Mouse (Mus musculus): ENCODE results near the gene Ripk3. TPM values are rescaled to one million over a fixed set of nuclear protein-coding genes. Genes with fewer than 3 reads are reported as not detected.

Ripk3 gene
- total RNA-seq, 2 experiments from 2014 or later = 8.4 to 12.2 TPM

DNA sequence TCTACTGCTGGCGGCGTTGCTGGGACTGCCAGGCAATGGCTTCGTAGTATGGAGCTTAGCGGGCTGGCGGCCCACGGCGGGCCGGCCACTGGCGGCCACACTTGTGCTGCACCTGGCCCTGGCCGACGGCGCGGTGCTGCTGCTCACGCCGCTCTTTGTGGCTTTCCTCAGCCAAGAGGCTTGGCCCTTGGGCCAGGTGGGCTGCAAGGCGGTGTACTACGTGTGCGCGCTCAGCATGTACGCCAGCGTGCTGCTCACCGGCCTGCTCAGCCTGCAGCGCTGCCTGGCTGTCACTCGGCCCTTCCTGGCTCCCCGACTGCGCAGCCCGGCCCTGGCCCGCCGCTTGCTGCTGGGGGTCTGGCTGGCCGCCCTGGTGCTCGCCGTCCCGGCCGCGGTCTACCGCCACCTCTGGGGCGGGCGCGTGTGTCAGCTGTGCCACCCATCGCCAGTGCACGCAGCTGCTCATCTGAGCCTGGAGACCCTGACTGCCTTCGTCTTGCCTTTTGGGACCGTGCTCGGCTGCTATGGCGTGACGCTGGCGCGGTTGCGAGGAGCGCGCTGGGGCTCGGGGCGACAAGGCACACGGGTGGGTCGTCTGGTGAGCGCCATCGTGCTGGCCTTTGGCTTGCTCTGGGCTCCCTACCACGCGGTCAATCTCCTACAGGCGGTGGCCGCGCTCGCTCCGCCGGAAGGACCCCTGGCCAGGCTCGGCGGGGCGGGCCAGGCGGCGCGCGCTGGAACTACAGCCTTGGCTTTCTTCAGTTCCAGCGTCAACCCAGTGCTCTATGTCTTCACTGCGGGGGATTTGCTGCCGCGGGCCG, 26.5 kb downstream of the Ripk3 start:
- no peak for DNase-seq (ENCODE audit: low spot score in 2 of 2)

DNA sequence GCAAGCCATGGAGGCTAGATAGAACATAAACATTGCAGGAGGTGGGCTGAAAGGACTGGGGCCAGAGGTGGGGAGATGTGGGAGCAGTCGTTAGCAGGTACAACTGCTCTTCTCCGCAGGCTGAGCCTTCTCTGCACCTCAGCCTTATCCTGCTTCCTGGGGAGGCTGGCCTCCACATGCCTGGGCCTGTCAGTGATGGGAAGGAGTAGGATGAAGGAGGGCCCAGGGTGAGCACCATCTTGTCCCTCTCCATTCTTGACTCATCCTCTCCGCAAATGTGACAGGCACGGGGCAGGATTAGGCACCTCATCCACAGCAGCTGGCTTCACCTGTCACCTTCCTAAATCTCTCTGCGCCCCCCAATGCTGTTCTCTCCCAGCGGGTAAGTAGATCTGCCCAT, 27.5 kb downstream of the Ripk3 start, which contains the start of gene Ltb4r2:
TSS of gene Ltb4r2 (plus strand) at position 266 of the 400 bp plus-strand sequence.
- no peak for DNase-seq (ENCODE audit: low spot score in 2 of 2)

DNA sequence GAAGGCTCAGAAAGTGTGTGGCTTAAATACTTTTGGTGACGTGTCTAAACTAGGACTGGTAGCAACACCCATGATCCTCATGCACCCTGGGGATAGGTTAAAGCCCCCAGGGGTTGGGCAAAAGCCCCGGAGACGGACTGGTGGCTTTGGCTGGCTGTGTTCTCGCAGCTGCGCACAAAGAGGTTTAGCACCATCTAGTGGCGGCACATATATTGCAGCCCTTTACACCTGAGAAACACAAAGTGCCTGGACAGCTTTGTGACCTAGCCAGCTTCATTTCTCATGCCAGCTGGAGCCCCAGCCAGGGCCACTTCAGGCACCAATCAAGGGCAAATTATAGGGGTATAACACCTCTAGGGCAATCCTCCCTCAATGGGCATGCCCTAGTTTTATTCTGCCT, 28.5 kb downstream of the Ripk3 start:
- DNase-seq (ENCODE audit: low spot score in 2 of 2) = peak; percentile 51 to 64

DNA sequence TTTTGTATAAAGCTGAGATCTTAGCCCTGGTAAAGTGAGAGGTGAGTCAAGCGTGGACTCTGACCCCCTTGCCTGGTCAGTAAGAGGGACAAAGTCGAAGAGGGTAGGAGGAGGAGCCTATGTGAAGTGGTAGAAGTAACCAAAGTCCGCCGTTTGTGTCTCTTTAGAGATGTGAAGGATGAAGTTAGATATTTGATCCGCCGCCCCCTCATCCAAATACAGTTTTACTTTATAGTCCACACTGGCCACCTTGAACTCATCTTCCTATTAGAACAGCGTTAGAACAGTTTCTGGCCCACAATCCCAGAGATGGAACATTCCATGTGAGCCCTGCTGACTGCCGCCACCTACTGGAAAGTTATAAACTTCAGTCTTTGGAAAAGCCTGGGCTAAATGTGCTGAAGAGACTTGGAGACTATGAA, 30.3 kb downstream of the Ripk3 start, which contains the start of gene Cideb:
TSS of gene Cideb (minus strand) at position 96 of the 422 bp plus-strand sequence.
- no peak for DNase-seq (ENCODE audit: low spot score in 2 of 2)

DNA sequence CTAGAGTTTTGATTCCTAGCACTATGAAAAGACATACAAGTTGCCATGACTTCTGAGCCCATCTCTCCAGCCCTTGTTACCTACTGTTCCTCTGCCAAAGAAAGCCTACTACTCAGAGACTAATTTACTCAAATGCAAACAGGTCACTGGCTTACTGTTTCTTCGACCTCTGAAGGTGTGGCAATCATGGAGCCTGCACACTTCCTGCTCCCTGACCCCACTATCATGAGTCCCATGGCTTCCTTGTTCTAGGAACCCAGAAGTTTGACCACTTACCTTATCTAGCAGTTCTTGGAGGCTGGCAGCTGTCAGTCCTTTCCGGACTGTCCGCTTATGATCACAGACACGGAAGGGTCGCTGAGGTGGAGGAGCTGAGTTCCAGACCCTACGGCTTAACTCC, 31.1 kb downstream of the Ripk3 start:
- DNase-seq (ENCODE audit: low spot score in 2 of 2) = no peak

DNA sequence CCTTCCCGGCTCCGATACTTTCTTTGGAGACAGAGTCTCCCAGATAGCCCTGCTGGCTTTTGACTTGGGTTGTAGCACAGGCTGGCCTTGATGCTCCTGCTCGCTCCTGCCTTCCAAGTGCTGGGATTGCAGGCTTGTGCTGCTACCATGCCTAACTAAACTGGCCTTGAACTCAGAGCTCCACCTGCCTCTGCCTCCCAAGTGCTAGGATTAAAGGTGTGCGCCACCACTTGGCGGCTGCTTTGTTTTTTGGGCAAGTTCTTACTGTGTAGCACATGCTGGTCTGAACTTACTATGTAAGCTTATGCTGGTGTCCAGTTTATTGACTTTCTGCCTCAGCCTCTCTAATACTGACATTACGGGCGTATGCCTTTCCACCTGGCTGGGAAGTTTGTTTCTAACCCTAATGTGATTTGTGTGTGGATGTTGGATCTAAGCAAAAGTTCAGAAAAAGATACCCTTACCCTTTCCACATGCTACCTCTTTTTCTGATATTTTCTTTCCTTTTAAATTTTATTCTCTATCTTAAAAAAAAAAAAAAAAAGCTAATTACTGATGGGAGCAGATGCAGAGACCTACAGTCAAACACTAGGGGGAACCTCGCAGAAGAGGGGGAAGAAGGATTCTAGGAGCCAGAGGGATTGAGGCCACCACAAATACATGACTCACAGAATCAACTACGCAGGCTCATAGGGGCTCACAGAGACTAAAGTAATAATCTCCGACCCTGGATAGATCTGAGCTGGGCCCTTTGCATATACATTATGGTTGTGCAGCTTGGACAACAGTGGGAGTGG, 41.4 kb downstream of the Ripk3 start:
- DNase-seq (ENCODE audit: low spot score in 2 of 2) = no peak

DNA sequence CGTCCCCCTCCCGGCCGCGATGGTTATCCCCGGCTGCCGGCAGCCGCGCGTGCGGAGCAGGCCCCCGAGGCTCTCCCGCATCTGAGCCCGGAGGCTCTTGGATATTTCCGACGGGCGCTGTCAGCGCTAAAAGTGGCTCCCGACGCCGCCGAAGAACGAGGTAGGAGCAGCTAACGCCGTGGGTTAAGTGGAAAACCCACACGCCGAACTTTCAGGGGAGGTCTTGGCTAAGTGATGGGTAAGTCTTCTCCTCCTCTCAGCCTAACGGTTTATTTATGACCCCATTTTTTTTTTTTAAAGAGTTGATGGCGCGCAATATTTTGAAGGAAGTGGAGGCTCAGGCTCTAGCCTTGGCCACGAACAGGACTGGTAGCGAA, 42.8 kb downstream of the Ripk3 start:
- DNase-seq (ENCODE audit: low spot score in 2 of 2) = no peak

DNA sequence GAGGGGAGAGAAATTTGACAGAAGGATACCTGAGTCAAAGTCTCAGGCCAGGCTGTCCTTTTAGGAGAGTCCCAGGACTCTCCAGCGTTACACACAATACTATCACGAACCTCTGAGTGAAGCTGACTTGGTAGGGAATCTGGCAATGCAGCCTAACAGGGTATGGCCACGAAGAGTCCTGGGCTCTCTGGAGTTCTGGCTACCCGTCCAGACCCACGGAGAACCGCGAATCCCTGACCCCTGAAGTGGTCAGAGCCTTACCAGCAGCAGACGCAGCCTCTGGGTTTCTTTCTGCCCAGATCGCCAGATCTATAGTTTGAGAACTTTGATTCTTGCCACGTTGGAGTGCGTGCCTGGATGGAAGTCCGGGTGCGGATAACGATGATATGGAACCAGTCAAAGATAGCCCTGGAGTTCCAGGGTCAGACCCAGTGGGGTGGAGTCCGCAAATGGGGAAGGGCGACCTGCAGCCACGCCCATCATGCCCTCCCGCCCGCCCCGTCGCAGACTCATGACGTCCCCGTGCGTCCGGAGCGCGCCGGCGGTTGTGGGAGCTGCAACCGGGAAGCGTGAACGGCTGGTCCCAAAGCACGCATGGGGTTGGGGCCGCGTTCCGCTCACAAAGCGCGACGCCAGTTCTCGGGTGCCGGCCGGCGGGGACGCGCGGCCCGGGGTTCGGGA, 43.3 kb downstream of the Ripk3 start, which contains the start of the genes Dhrs1 and Nop9:
TSS of gene Dhrs1 (minus strand) at position 511 of the 681 bp plus-strand sequence.
TSS of gene Nop9 (plus strand) at position 514 of the 681 bp plus-strand sequence.
- peak; percentile 74 to 80 for DNase-seq (ENCODE audit: low spot score in 2 of 2)

DNA sequence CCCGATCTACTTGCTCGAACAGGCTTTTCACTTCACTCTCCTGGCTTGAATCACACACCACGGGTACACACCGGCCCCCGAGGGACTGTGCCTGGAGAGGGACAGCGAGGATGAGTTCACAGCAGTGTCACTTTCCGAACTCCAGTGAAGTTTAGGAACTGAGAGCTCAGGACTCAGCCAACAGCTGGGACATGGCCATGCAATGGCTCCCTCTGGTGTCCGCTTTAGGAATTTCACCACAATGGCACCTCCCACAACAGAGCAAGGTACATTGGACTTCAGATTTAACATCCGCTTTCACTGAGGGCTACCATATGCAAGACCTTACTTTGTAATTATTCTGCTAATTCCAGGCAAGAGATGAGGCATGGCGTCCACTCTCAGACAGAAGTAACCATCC, 45.0 kb downstream of the Ripk3 start:
- DNase-seq (ENCODE audit: low spot score in 2 of 2) = peak; percentile 70 to 76

DNA sequence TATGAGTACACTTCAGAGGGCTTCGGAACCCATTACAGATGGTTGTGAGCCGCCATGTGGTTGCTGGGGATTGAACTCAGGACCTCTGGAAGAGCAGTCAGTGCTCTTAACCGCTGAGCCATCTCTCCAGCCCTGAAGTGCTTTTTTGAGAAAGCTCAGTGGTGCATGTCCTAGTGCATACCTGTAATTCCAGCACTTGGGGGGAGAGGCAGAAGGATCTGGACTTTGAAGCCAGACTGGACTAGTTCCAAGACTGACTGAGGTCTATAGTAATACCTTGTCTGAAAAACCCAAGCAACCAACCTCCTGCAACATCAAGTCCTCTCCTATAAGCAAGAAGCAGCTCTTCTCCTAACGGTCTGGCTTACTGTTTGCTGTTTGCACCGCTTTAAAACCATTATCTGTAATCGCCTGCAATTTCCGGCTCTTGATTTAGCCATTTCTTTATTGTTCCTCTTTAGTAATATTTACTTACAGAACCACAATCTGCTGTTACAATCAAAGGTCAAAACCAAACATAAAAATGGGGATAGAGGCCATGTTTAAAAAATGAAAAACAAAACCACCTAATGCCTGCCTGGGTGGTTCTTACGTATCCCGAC, 51.5 kb downstream of the Ripk3 start:
- DNase-seq (ENCODE audit: low spot score in 2 of 2) = no peak

DNA sequence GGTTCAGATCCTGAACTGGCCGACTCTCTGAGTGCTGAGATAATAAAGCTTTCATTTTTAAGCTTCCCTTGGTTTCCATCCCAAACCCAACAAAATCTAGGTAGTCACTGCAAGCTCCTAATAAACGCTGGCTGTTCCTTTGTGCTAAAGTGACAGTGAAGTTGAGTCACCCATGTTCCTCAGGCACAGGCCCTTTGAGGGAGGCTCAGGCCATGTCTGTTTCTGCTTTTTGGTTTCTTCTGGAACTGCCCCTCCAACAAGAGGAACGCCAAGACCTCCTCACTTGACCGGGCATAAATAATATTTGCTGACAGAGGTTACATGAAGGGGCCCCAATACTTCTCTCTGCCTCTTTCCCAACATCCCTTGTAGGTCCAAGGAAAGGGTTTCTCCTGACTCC, 52.9 kb downstream of the Ripk3 start:
- no peak for DNase-seq (ENCODE audit: low spot score in 2 of 2)

DNA sequence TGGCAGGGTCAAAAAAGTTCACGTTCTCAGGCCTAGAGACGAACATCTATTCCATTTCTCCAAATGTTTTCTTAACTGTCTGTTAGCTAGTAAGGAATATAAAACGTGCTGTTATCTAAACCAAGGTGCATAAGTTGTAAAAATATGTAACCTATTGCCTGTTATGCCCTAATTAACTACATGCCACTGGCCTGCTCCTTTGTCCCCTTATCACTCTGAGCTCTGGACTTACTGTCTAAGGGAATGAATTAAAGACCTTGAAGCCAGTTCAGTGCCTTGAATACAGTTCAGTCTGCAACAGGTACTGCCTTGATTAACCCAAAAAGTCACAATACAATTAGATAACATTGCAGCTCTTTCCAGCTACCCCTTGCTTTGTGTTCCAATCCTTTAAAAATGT, 53.3 kb downstream of the Ripk3 start:
- DNase-seq (ENCODE audit: low spot score in 2 of 2) = no peak

Other genes with a start within 250 kb of the Ripk3 start
- 10 to 100 TPM; 63.4 to 64.0 TPM for gene Pck2, start 248.6 kb downstream of the Ripk3 start, total RNA-seq (2021)
- 10 to 100 TPM; 84.6 to 91.6 TPM for gene Dcaf11, start 228.9 kb downstream of the Ripk3 start, total RNA-seq (2021)
- 1 to 10 TPM; 1.0 to 1.2 TPM for gene A730061H03Rik, start 228.5 kb downstream of the Ripk3 start, total RNA-seq (2021)
- gene Fitm1, start 213.2 kb downstream of the Ripk3 start, total RNA-seq (2021) = 1 to 10 TPM; 6.5 to 10.0 TPM
- gene Psme1, start 210.7 kb downstream of the Ripk3 start, total RNA-seq (2021) = 100 to 1,000 TPM; 302 to 310 TPM
- 10 to 100 TPM; 40.9 to 47.0 TPM for gene Emc9, start 203.6 kb downstream of the Ripk3 start, total RNA-seq (2021)
- 100 to 1,000 TPM; 336 to 355 TPM for gene Psme2, start 197.8 kb downstream of the Ripk3 start, total RNA-seq (2021)
- gene Rnf31, start 197.2 kb downstream of the Ripk3 start, total RNA-seq (2021) = 10 to 100 TPM; 35.0 to 40.3 TPM
- 10 to 100 TPM; 19.1 to 19.9 TPM for gene Irf9, start 185.3 kb downstream of the Ripk3 start, total RNA-seq (2021)
- 1 to 10 TPM; 8.0 to 8.6 TPM for gene Rec8, start 170.8 kb downstream of the Ripk3 start, total RNA-seq (2021)
- gene Ipo4, start 152.9 kb downstream of the Ripk3 start, total RNA-seq (2021) = 100 to 1,000 TPM in 1 of 2 experiments, 10 to 100 TPM in 1; 96.8 to 108 TPM
- 1 to 10 TPM; 3.8 to 4.5 TPM for gene Gm49378, start 151.0 kb downstream of the Ripk3 start, total RNA-seq (2021)
- gene Tm9sf1, start 145.1 kb downstream of the Ripk3 start, total RNA-seq (2021) = 100 to 1,000 TPM in 1 of 2 experiments, 10 to 100 TPM in 1; 98.6 to 102 TPM
- gene Tssk4, start 138.7 kb downstream of the Ripk3 start, total RNA-seq (2021) = 1 to 10 TPM; 1.7 to 2.8 TPM
- gene Mdp1, start 128.4 kb downstream of the Ripk3 start, total RNA-seq (2021) = 10 to 100 TPM; 57.4 to 63.3 TPM
- gene Gmpr2, start 116.9 kb downstream of the Ripk3 start, total RNA-seq (2021) = 10 to 100 TPM; 29.2 to 29.7 TPM
- gene Nedd8, start 116.7 kb downstream of the Ripk3 start, total RNA-seq (2021) = 100 to 1,000 TPM; 316 to 337 TPM
- 10 to 100 TPM; 33.0 to 33.2 TPM for gene Tinf2, start 107.0 kb downstream of the Ripk3 start, total RNA-seq (2021)
- 1 to 10 TPM; 1.4 to 1.8 TPM for gene Tgm1, start 74.9 kb downstream of the Ripk3 start, total RNA-seq (2021)
- gene Rabggta, start 66.6 kb downstream of the Ripk3 start, total RNA-seq (2021) = 10 to 100 TPM; 23.8 to 25.7 TPM
- gene Dhrs1, start 43.2 kb downstream of the Ripk3 start, total RNA-seq (2021) = 10 to 100 TPM; 74.1 to 77.7 TPM
- 10 to 100 TPM; 24.5 to 27.1 TPM for gene Nop9, start 43.2 kb downstream of the Ripk3 start, total RNA-seq (2021)
- gene Cideb, start 30.4 kb downstream of the Ripk3 start, total RNA-seq (2021) = 10 to 100 TPM in 1 of 2 experiments, 1 to 10 TPM in 1; 4.6 to 12.0 TPM
- under 1 TPM; 0.17 to 0.34 TPM for gene Ltb4r2, start 27.4 kb downstream of the Ripk3 start, total RNA-seq (2021)
- gene Ltb4r1, start 22.9 kb downstream of the Ripk3 start, total RNA-seq (2021) = 1 to 10 TPM; 1.3 to 2.9 TPM
- gene Adcy4, start 4.8 kb downstream of the Ripk3 start, total RNA-seq (2021) = 10 to 100 TPM; 10.4 to 10.9 TPM
- 10 to 100 TPM; 47.0 to 49.4 TPM for gene Nfatc4, start 34.3 kb upstream of the Ripk3 start, total RNA-seq (2021)
- 10 to 100 TPM; 46.0 to 52.0 TPM for gene Nynrin, start 65.1 kb upstream of the Ripk3 start, total RNA-seq (2021)
- under 1 TPM; 0.39 to 0.76 TPM for gene Cbln3, start 95.5 kb upstream of the Ripk3 start, total RNA-seq (2021)
- gene Khnyn, start 96.1 kb upstream of the Ripk3 start, total RNA-seq (2021) = 10 to 100 TPM; 29.7 to 29.9 TPM
- 10 to 100 TPM; 65.3 to 71.9 TPM for gene Sdr39u1, start 111.4 kb upstream of the Ripk3 start, total RNA-seq (2021)
- gene Cma1, start 155.8 kb upstream of the Ripk3 start, total RNA-seq (2021) = 10 to 100 TPM; 10.4 to 19.2 TPM
- under 1 TPM; 0.62 to 0.76 TPM for gene Cma2, start 162.1 kb upstream of the Ripk3 start, total RNA-seq (2021)
- not detected for gene Mcpt1, start 229.1 kb upstream of the Ripk3 start, total RNA-seq (2021)
- not detected for gene Mcpt9, start 241.6 kb upstream of the Ripk3 start, total RNA-seq (2021)